Mouse (Mus musculus): ENCODE data around the gene Ncam1. TPM values are rescaled to one million over a fixed set of nuclear protein-coding genes. Genes with fewer than 3 reads are reported as not detected.

Ncam1 gene
- polyA plus RNA-seq, 1 experiment from 2014 or later: 163 TPM

GRCm38 (mm10) chr9:49658381-49658856 lies 140.3 kb downstream of the Ncam1 start:
- Histone ChIP-seq H3K36me3 (ENCODE audit: control insufficient read depth, insufficient read depth, low read length) (no peaks in the 10 kb centered on the region), H3K4me2 (ENCODE audit: low read length) (no peak overlapping the region), H3K4me3 (ENCODE audit: low read depth, low read length) (no peak overlapping the region), H3K9ac (ENCODE audit: low read length) (no peak overlapping the region), H3K27me3 (replicated peaks; ENCODE audit: control insufficient read depth, insufficient read depth, low read length) (no peaks in the 10 kb centered on the region), H3K4me1 (ENCODE audit: control insufficient read depth, insufficient read depth, low read length) (peaks cover 3% of the 10 kb centered on the region; the same call in 1 of the 2 replicates), H3K9me3 (replicated peaks; ENCODE audit: control insufficient read depth, low read length) (no peaks in the 10 kb centered on the region), H3K27ac (ENCODE audit: low read depth, low read length) (no peak overlapping the region)
- ATAC-seq (peak; percentile 73), DNase-seq (ENCODE audit: low spot score) (peak; percentile 65)
- WGBS: 16% methylated on average over 4 of the region's 4 CpGs

GRCm38 (mm10) chr9:49654470-49654869 lies 144.3 kb downstream of the Ncam1 start:
- Histone ChIP-seq H3K27me3 (replicated peaks; ENCODE audit: control insufficient read depth, insufficient read depth, low read length) (no peaks in the 10 kb centered on the region), H3K36me3 (ENCODE audit: control insufficient read depth, insufficient read depth, low read length) (no peaks in the 10 kb centered on the region), H3K4me3 (ENCODE audit: low read depth, low read length) (no peak overlapping the region), H3K9me3 (replicated peaks; ENCODE audit: control insufficient read depth, low read length) (no peaks in the 10 kb centered on the region), H3K4me2 (ENCODE audit: low read length) (no peak overlapping the region), H3K9ac (ENCODE audit: low read length) (no peak overlapping the region), H3K4me1 (ENCODE audit: control insufficient read depth, insufficient read depth, low read length) (0 out of 2 replicates have a peak, but pooled peaks cover 3% of the 10 kb centered on the region), H3K27ac (ENCODE audit: low read depth, low read length) (no peak overlapping the region)
- DNase-seq (ENCODE audit: low spot score) (no peak), ATAC-seq (no peak)
- 78% methylated on average over 3 of the region's 3 CpGs for WGBS

- H3K9ac ChIP-seq (ENCODE audit: low read length): no peak overlapping the region
- WGBS: 60% methylated on average over 9 of the region's 9 CpGs
- ATAC-seq: no peak
Measured at GRCm38 (mm10) chr9:49653478-49654245, 145.1 kb downstream of the Ncam1 start.

GRCm38 (mm10) chr9:49644296-49644695 lies 154.4 kb downstream of the Ncam1 start:
- ATAC-seq: no peak
- Histone ChIP-seq H3K4me2 (ENCODE audit: low read length) (no peak overlapping the region), H3K9me3 (replicated peaks; ENCODE audit: control insufficient read depth, low read length) (no peaks in the 10 kb centered on the region), H3K9ac (ENCODE audit: low read length) (no peak overlapping the region), H3K27me3 (replicated peaks; ENCODE audit: control insufficient read depth, insufficient read depth, low read length) (no peaks in the 10 kb centered on the region), H3K27ac (ENCODE audit: low read depth, low read length) (no peak overlapping the region), H3K4me1 (ENCODE audit: control insufficient read depth, insufficient read depth, low read length) (no peaks in the 10 kb centered on the region), H3K36me3 (ENCODE audit: control insufficient read depth, insufficient read depth, low read length) (0 out of 2 replicates have a peak, but pooled peaks cover 6% of the 10 kb centered on the region), H3K4me3 (ENCODE audit: low read depth, low read length) (no peak overlapping the region)
- WGBS: 98% methylated on average over 2 of the region's 2 CpGs
- DNase-seq (ENCODE audit: low spot score): no peak

More at GRCm38 (mm10) chr9:49653478-49654245, 145.1 kb downstream of the Ncam1 start:
- H3K4me2 ChIP-seq (ENCODE audit: low read length): no peak overlapping the region
- H3K36me3 ChIP-seq (ENCODE audit: control insufficient read depth, insufficient read depth, low read length): no peaks in the 10 kb centered on the region
- DNase-seq (ENCODE audit: low spot score): no peak
- H3K27ac ChIP-seq (ENCODE audit: low read depth, low read length): no peak overlapping the region
- H3K4me1 ChIP-seq (ENCODE audit: control insufficient read depth, insufficient read depth, low read length): 0 out of 2 replicates have a peak, but pooled peaks cover 3% of the 10 kb centered on the region
- no peak overlapping the region for H3K4me3 ChIP-seq (ENCODE audit: low read depth, low read length)
- no peaks in the 10 kb centered on the region for H3K9me3 ChIP-seq (replicated peaks; ENCODE audit: control insufficient read depth, low read length)
- H3K27me3 ChIP-seq (replicated peaks; ENCODE audit: control insufficient read depth, insufficient read depth, low read length): no peaks in the 10 kb centered on the region

GRCm38 (mm10) chr9:49640764-49641163 lies 158.0 kb downstream of the Ncam1 start:
- Histone ChIP-seq H3K4me2 (ENCODE audit: low read length) (no peak overlapping the region), H3K4me1 (ENCODE audit: control insufficient read depth, insufficient read depth, low read length) (peaks cover 6% of the 10 kb centered on the region), H3K9me3 (replicated peaks; ENCODE audit: control insufficient read depth, low read length) (no peaks in the 10 kb centered on the region), H3K4me3 (ENCODE audit: low read depth, low read length) (no peak overlapping the region), H3K36me3 (ENCODE audit: control insufficient read depth, insufficient read depth, low read length) (0 out of 2 replicates have a peak, but pooled peaks cover 6% of the 10 kb centered on the region), H3K27me3 (replicated peaks; ENCODE audit: control insufficient read depth, insufficient read depth, low read length) (no peaks in the 10 kb centered on the region), H3K9ac (ENCODE audit: low read length) (no peak overlapping the region), H3K27ac (ENCODE audit: low read depth, low read length) (no peak overlapping the region)
- ATAC-seq: no peak
- WGBS: 84% methylated on average over 3 of the region's 3 CpGs
- DNase-seq (ENCODE audit: low spot score): no peak

GRCm38 (mm10) chr9:49640142-49640541 lies 158.6 kb downstream of the Ncam1 start:
- H3K4me3 ChIP-seq (ENCODE audit: low read depth, low read length): no peak overlapping the region
- DNase-seq (ENCODE audit: low spot score) (no peak), ATAC-seq (no peak)
- no peaks in the 10 kb centered on the region for H3K9me3 ChIP-seq (replicated peaks; ENCODE audit: control insufficient read depth, low read length)
- no peak overlapping the region for H3K27ac ChIP-seq (ENCODE audit: low read depth, low read length)
- peaks cover 8% of the 10 kb centered on the region for H3K4me1 ChIP-seq (ENCODE audit: control insufficient read depth, insufficient read depth, low read length)
- H3K9ac ChIP-seq (ENCODE audit: low read length): no peak overlapping the region
- no peak overlapping the region for H3K4me2 ChIP-seq (ENCODE audit: low read length)
- H3K27me3 ChIP-seq (replicated peaks; ENCODE audit: control insufficient read depth, insufficient read depth, low read length): no peaks in the 10 kb centered on the region
- 50% methylated on average over 8 of the region's 8 CpGs for WGBS
- H3K36me3 ChIP-seq (ENCODE audit: control insufficient read depth, insufficient read depth, low read length): 0 out of 2 replicates have a peak, but pooled peaks cover 6% of the 10 kb centered on the region

- Histone ChIP-seq H3K36me3 (ENCODE audit: control insufficient read depth, insufficient read depth, low read length) (0 out of 2 replicates have a peak, but pooled peaks cover 6% of the 10 kb centered on the region), H3K4me1 (ENCODE audit: control insufficient read depth, insufficient read depth, low read length) (peaks cover 8% of the 10 kb centered on the region), H3K9me3 (replicated peaks; ENCODE audit: control insufficient read depth, low read length) (no peaks in the 10 kb centered on the region), H3K27ac (ENCODE audit: low read depth, low read length) (no peak overlapping the region), H3K9ac (ENCODE audit: low read length) (no peak overlapping the region), H3K4me3 (ENCODE audit: low read depth, low read length) (no peak overlapping the region), H3K27me3 (replicated peaks; ENCODE audit: control insufficient read depth, insufficient read depth, low read length) (no peaks in the 10 kb centered on the region), H3K4me2 (ENCODE audit: low read length) (no peak overlapping the region)
- no peak for DNase-seq (ENCODE audit: low spot score)
- ATAC-seq: no peak
Measured at GRCm38 (mm10) chr9:49637955-49638354, 160.8 kb downstream of the Ncam1 start.

- H3K4me1 ChIP-seq (ENCODE audit: control insufficient read depth, insufficient read depth, low read length): peaks cover 8% of the 10 kb centered on the region
Measured at GRCm38 (mm10) chr9:49635668-49636326, 162.9 kb downstream of the Ncam1 start.

GRCm38 (mm10) chr9:49632591-49632990 lies 166.1 kb downstream of the Ncam1 start:
- no peak for DNase-seq (ENCODE audit: low spot score)
- H3K9ac ChIP-seq (ENCODE audit: low read length): no peak overlapping the region
- 86% methylated on average over 2 of the region's 2 CpGs for WGBS
- no peak overlapping the region for H3K27ac ChIP-seq (ENCODE audit: low read depth, low read length)
- H3K36me3 ChIP-seq (ENCODE audit: control insufficient read depth, insufficient read depth, low read length): no peaks in the 10 kb centered on the region
- H3K4me2 ChIP-seq (ENCODE audit: low read length): no peak overlapping the region
- peaks cover 14% of the 10 kb centered on the region for H3K4me1 ChIP-seq (ENCODE audit: control insufficient read depth, insufficient read depth, low read length)
- H3K4me3 ChIP-seq (ENCODE audit: low read depth, low read length): no peak overlapping the region
- ATAC-seq: no peak
- H3K27me3 ChIP-seq (replicated peaks; ENCODE audit: control insufficient read depth, insufficient read depth, low read length): no peaks in the 10 kb centered on the region
- no peaks in the 10 kb centered on the region for H3K9me3 ChIP-seq (replicated peaks; ENCODE audit: control insufficient read depth, low read length)

More at GRCm38 (mm10) chr9:49635668-49636326, 162.9 kb downstream of the Ncam1 start:
- 64% methylated on average over 11 of the region's 11 CpGs for WGBS
- 0 out of 2 replicates have a peak, but pooled peaks cover 4% of the 10 kb centered on the region for H3K36me3 ChIP-seq (ENCODE audit: control insufficient read depth, insufficient read depth, low read length)
- H3K9ac ChIP-seq (ENCODE audit: low read length): no peak overlapping the region
- no peaks in the 10 kb centered on the region for H3K9me3 ChIP-seq (replicated peaks; ENCODE audit: control insufficient read depth, low read length)
- ATAC-seq (no peak), DNase-seq (ENCODE audit: low spot score) (peak; percentile 43)
- no peak overlapping the region for H3K4me3 ChIP-seq (ENCODE audit: low read depth, low read length)
- H3K27ac ChIP-seq (ENCODE audit: low read depth, low read length): no peak overlapping the region
- no peak overlapping the region for H3K4me2 ChIP-seq (ENCODE audit: low read length)
- no peaks in the 10 kb centered on the region for H3K27me3 ChIP-seq (replicated peaks; ENCODE audit: control insufficient read depth, insufficient read depth, low read length)

Data from forebrain, embryonic 14.5 days (tissue).